Mouse (Mus musculus): Measurements from ENCODE around the gene Pqlc3.

GRCm38 (mm10) chr12:16992355-16992754 lies 7.9 kb downstream of the Pqlc3 start:
- no peak for TF ChIP-seq MYOD1 (IDR thresholded peaks at IDR 0.05; ENCODE audit: control insufficient read depth, insufficient read length, low read depth)
- no peak for TF ChIP-seq CTCF (IDR thresholded peaks at IDR 0.05; ENCODE audit: control insufficient read depth, insufficient read depth, insufficient read length)
- TF ChIP-seq CEBPB (IDR thresholded peaks at IDR 0.05; ENCODE audit: low read depth) = no peak
